Mouse (Mus musculus) myocyte (in vitro differentiated cells): ENCODE results near the gene Lmnb2. TPM values are rescaled to one million over a fixed set of nuclear protein-coding genes. Genes with fewer than 3 reads are reported as not detected.
A peak's percentile ranks its signal among the peaks of the same experiment; 100 is the strongest.

Source experiments
- H3K27me3 ChIP-seq: one replicate; pipeline ENCODE4 v1.6.1; 2011; ENCODE audit not compliant: control insufficient read depth, insufficient read depth, insufficient read length
- H3K36me3 ChIP-seq: one replicate; pipeline ENCODE4 v1.6.1; 2011; ENCODE audit not compliant: control insufficient read depth, insufficient read depth
- H3K4me2 ChIP-seq: one replicate; pipeline ENCODE4 v1.6.1; 2011; ENCODE audit warnings: low read depth, control low read depth
- H3K4me3 ChIP-seq: one replicate; pipeline ENCODE4 v1.5.1; 2011; ENCODE audit warnings: mild to moderate bottlenecking, control low read depth, moderate library complexity
- H3K79me2 ChIP-seq: one replicate; pipeline ENCODE4 v1.6.1; 2011; ENCODE audit not compliant: control insufficient read depth, insufficient read depth
- H3ac ChIP-seq: one replicate; pipeline ENCODE4 v1.6.1; 2011; ENCODE audit not compliant: control insufficient read depth, insufficient read length
- CEBPB ChIP-seq: IDR thresholded peaks from 2 replicates; pipeline ENCODE4 v1.6.1; 2011; ENCODE audit warnings: mild to moderate bottlenecking, moderate library complexity; ENCODE audit not compliant: poor library complexity, insufficient read depth, severe bottlenecking
- E2F4 ChIP-seq: IDR thresholded peaks from one replicate; pipeline ENCODE4 v1.6.1; 2011; ENCODE audit warnings: mild to moderate bottlenecking, control low read depth, moderate library complexity; ENCODE audit not compliant: insufficient read depth
- MAX ChIP-seq: IDR thresholded peaks from one replicate; pipeline ENCODE4 v1.6.1; 2011; ENCODE audit warnings: low read depth, mild to moderate bottlenecking, control low read depth
- MYOD1 ChIP-seq, 3 experiments: IDR thresholded peaks; one replicate each; pipeline ENCODE4 v1.6.1; 2011; ENCODE audit warnings: control low read depth in 2 of 3, low read depth in 2 of 3, mild to moderate bottlenecking in 2 of 3, moderate library complexity in 1 of 3; ENCODE audit not compliant: insufficient read length in 2 of 3, control insufficient read depth in 1 of 3
- MYOG ChIP-seq, 3 experiments: IDR thresholded peaks; one replicate each; pipeline ENCODE4 v1.6.1; 2011; ENCODE audit warnings: control low read depth in 2 of 3, low read depth in 2 of 3, mild to moderate bottlenecking in 2 of 3; ENCODE audit not compliant: insufficient read length in 2 of 3, control insufficient read depth in 1 of 3, insufficient read depth in 1 of 3
- POLR2A ChIP-seq: IDR thresholded peaks from one replicate; pipeline ENCODE4 v1.6.1; 2011; ENCODE audit warnings: low read depth, mild to moderate bottlenecking, control low read depth, moderate library complexity; ENCODE audit not compliant: insufficient read length
- POLR2AphosphoS2 ChIP-seq: IDR thresholded peaks from one replicate; pipeline ENCODE4 v1.6.1; 2011; ENCODE audit warnings: low read depth, control low read depth; ENCODE audit not compliant: insufficient read length
- REST ChIP-seq: IDR thresholded peaks from one replicate; pipeline ENCODE4 v1.6.1; 2011; ENCODE audit warnings: mild to moderate bottlenecking, control low read depth, moderate library complexity; ENCODE audit not compliant: insufficient read depth, insufficient read length
- SRF ChIP-seq: IDR thresholded peaks from one replicate; pipeline ENCODE4 v1.6.1; 2011; ENCODE audit warnings: low read depth; ENCODE audit not compliant: control insufficient read depth, insufficient read length
- TCF12 ChIP-seq: IDR thresholded peaks from one replicate; pipeline ENCODE4 v1.6.1; 2011; ENCODE audit warnings: mild to moderate bottlenecking, control low read depth; ENCODE audit not compliant: poor library complexity, insufficient read depth, severe bottlenecking
- TCF3 ChIP-seq: IDR thresholded peaks from one replicate; pipeline ENCODE4 v1.6.1; 2011; ENCODE audit warnings: low read depth, control low read depth; ENCODE audit not compliant: insufficient read length
- USF1 ChIP-seq: IDR thresholded peaks from one replicate; pipeline ENCODE4 v1.6.1; 2011; ENCODE audit warnings: low read depth, mild to moderate bottlenecking, control low read depth, moderate library complexity
- polyA plus RNA-seq: library from polyadenylated mRNA; unstranded; fragments of >200 nt; fragmentation: generic; extraction: Trizol; gene quantifications from one replicate; pipeline ENCODE4 v1.2.1, GENCODE M21; 2012; ENCODE audit warnings: missing spikeins

Gene Lmnb2
- polyA plus RNA-seq, 1 experiment: 65.2 TPM

GRCm38 (mm10) chr10:80913364-80914011 lies 4.6 kb downstream of the Lmnb2 start:
- peak in 2 of 3 experiments; percentile 69 to 77 for TF ChIP-seq MYOD1 (IDR thresholded peaks at IDR 0.05; ENCODE audit: control insufficient read depth in 1 of 3, insufficient read length in 2 of 3, low read depth in 2 of 3)
- no peak for TF ChIP-seq POLR2A
- TF ChIP-seq CEBPB: no peak
- TF ChIP-seq POLR2AphosphoS2: no peak
- no peak for TF ChIP-seq E2F4
- TF ChIP-seq TCF12: peak; percentile 15
- TF ChIP-seq USF1: no peak
- TF ChIP-seq MYOG (IDR thresholded peaks at IDR 0.05; ENCODE audit: control insufficient read depth in 1 of 3, insufficient read depth in 1 of 3, insufficient read length in 2 of 3, low read depth in 2 of 3): peak in 2 of 3 experiments; percentile 39 to 81
- Histone ChIP-seq H3K79me2 (peaks cover 29% of the 10 kb centered on the region), H3K36me3 (peaks cover 3% of the 10 kb centered on the region)

GRCm38 (mm10) chr10:80911891-80912290 lies 6.2 kb downstream of the Lmnb2 start:
- H3K36me3 ChIP-seq: peaks cover 8% of the 10 kb centered on the region

More at GRCm38 (mm10) chr10:80913364-80914011, 4.6 kb downstream of the Lmnb2 start:
- H3K4me3 ChIP-seq: no peak overlapping the region
- no peak overlapping the region for H3ac ChIP-seq
- no peaks in the 10 kb centered on the region for H3K27me3 ChIP-seq
- H3K4me2 ChIP-seq: peak overlapping the region; percentile 46

GRCm38 (mm10) chr10:80911354-80911753 lies 6.7 kb downstream of the Lmnb2 start:
- no peak overlapping the region for H3K4me3 ChIP-seq
- H3ac ChIP-seq: no peak overlapping the region
- TF ChIP-seq USF1 (no peak), MYOG (IDR thresholded peaks at IDR 0.05; ENCODE audit: control insufficient read depth in 1 of 3, insufficient read depth in 1 of 3, insufficient read length in 2 of 3, low read depth in 2 of 3) (peak in 2 of 3 experiments; percentile 65 to 90), SRF (no peak), MAX (no peak), MYOD1 (IDR thresholded peaks at IDR 0.05; ENCODE audit: control insufficient read depth in 1 of 3, insufficient read length in 2 of 3, low read depth in 2 of 3) (peak; percentile 86 to 98 (median 96)), TCF12 (peak; percentile 44), TCF3 (peak; percentile 89), E2F4 (no peak), POLR2A (no peak), POLR2AphosphoS2 (no peak), CEBPB (no peak), REST (no peak)
- H3K4me2 ChIP-seq: peak overlapping the region; percentile 21
- peaks cover 10% of the 10 kb centered on the region for H3K79me2 ChIP-seq
- no peaks in the 10 kb centered on the region for H3K27me3 ChIP-seq
- peaks cover 8% of the 10 kb centered on the region for H3K36me3 ChIP-seq

More at GRCm38 (mm10) chr10:80911891-80912290, 6.2 kb downstream of the Lmnb2 start:
- Histone ChIP-seq H3K4me3 (no peak overlapping the region), H3K79me2 (peaks cover 15% of the 10 kb centered on the region), H3K4me2 (peak overlapping the region; percentile 21), H3ac (no peak overlapping the region), H3K27me3 (no peaks in the 10 kb centered on the region)
- TF ChIP-seq MYOD1 (IDR thresholded peaks at IDR 0.05; ENCODE audit: control insufficient read depth in 1 of 3, insufficient read length in 2 of 3, low read depth in 2 of 3) (no peak), CEBPB (no peak), TCF12 (no peak), POLR2AphosphoS2 (no peak), USF1 (no peak), MYOG (IDR thresholded peaks at IDR 0.05; ENCODE audit: control insufficient read depth in 1 of 3, insufficient read depth in 1 of 3, insufficient read length in 2 of 3, low read depth in 2 of 3) (no peak), MAX (no peak), SRF (no peak), POLR2A (no peak), REST (no peak), TCF3 (no peak), E2F4 (no peak)

- Histone ChIP-seq H3K4me3 (no peak overlapping the region), H3K79me2 (peaks cover 8% of the 10 kb centered on the region), H3K4me2 (no peak overlapping the region), H3K36me3 (peaks cover 8% of the 10 kb centered on the region), H3K27me3 (no peaks in the 10 kb centered on the region), H3ac (no peak overlapping the region)
- TF ChIP-seq MYOG (IDR thresholded peaks at IDR 0.05; ENCODE audit: control insufficient read depth in 1 of 3, insufficient read depth in 1 of 3, insufficient read length in 2 of 3, low read depth in 2 of 3) (peak in 2 of 3 experiments; percentile 79 to 95), REST (no peak), TCF3 (peak; percentile 44), MYOD1 (IDR thresholded peaks at IDR 0.05; ENCODE audit: control insufficient read depth in 1 of 3, insufficient read length in 2 of 3, low read depth in 2 of 3) (peak in 2 of 3 experiments; percentile 76 to 87)
These were observed 8.5 kb downstream of the Lmnb2 start for GRCm38 (mm10) chr10:80909375-80910162.
